Mouse (Mus musculus) forebrain, embryonic 15.5 days (tissue): ENCODE data around the gene H2al1d. TPM values are rescaled to one million over a fixed set of nuclear protein-coding genes. Genes with fewer than 3 reads are reported as not detected.
"Not testable (repeated sequence)": the region's sequence is repeated elsewhere in the genome, so short reads cannot be mapped to it uniquely, and the experiment has no call there.

Source experiments
- ATAC-seq: fragments of 200-750 bp; cut with Nextera tagmentation; replicated peaks from 2 replicates; pipeline ENCODE4 v1.8.0; 2017; ENCODE audit warnings: mild to moderate bottlenecking, moderate TSS enrichment, moderate library complexity
- H3K27ac ChIP-seq: fragments of 300-500 bp; sonication (generic); replicated peaks from 2 replicates; pipeline ENCODE4 v1.5.1; 2015; ENCODE audit warnings: mild to moderate bottlenecking, inconsistent platforms
- H3K27me3 ChIP-seq: fragments of 300-500 bp; sonication (generic); 2 replicates; pipeline ENCODE4 v1.6.1; 2015; ENCODE audit warnings: inconsistent platforms
- H3K36me3 ChIP-seq: fragments of 300-500 bp; sonication (generic); 2 replicates; pipeline ENCODE4 v1.6.1; 2015; ENCODE audit warnings: mild to moderate bottlenecking, inconsistent platforms
- H3K4me1 ChIP-seq: fragments of 300-500 bp; sonication (generic); 2 replicates; pipeline ENCODE4 v1.6.1; 2015; ENCODE audit warnings: inconsistent platforms
- H3K4me2 ChIP-seq: fragments of 300-500 bp; sonication (generic); replicated peaks from 2 replicates; pipeline ENCODE4 v1.6.1; 2015; ENCODE audit warnings: mild to moderate bottlenecking, inconsistent platforms
- H3K4me3 ChIP-seq: fragments of 300-500 bp; sonication (generic); 2 replicates; pipeline ENCODE4 v1.5.1; 2015; ENCODE audit warnings: mild to moderate bottlenecking, inconsistent platforms
- H3K9ac ChIP-seq: fragments of 300-500 bp; sonication (generic); replicated peaks from 2 replicates; pipeline ENCODE4 v1.6.1; 2015; ENCODE audit warnings: mild to moderate bottlenecking, inconsistent platforms
- H3K9me3 ChIP-seq: fragments of 300-500 bp; sonication (generic); 2 replicates; pipeline ENCODE4 v1.6.1; 2016; ENCODE audit warnings: inconsistent platforms
- WGBS: fragments of 180-500 bp; shearing (Covaris S2); methylation state at CpG from one replicate; pipeline ENCODE4 v1.1.7; 2015; ENCODE audit warnings: mixed read lengths; 5-methylcytosine and 5-hydroxymethylcytosine counted together
- polyA plus RNA-seq: library from polyadenylated mRNA; unstranded; fragments of >200 nt; fragmentation: Nextera tagmentation; extraction: Ambion mirVana; gene quantifications from 2 replicates; pipeline ENCODE4 v1.2.1, GENCODE M21; 2015

Gene H2al1d
- not detected in 2 replicates for polyA plus RNA-seq

- not testable (repeated sequence) for H3K36me3 ChIP-seq, ATAC-seq, H3K9me3 ChIP-seq, H3K4me3 ChIP-seq, H3K27me3 ChIP-seq, H3K27ac ChIP-seq, H3K4me2 ChIP-seq, H3K4me1 ChIP-seq, H3K9ac ChIP-seq
- no CpG with 5 or more reads among the region's 6 CpGs for WGBS
Observed at GRCm38 (mm10) chrX:11308524-11308923, at the start of gene H2al1d. Gene H2al1d (plus strand): TSS chrX:11308824.

DNA sequence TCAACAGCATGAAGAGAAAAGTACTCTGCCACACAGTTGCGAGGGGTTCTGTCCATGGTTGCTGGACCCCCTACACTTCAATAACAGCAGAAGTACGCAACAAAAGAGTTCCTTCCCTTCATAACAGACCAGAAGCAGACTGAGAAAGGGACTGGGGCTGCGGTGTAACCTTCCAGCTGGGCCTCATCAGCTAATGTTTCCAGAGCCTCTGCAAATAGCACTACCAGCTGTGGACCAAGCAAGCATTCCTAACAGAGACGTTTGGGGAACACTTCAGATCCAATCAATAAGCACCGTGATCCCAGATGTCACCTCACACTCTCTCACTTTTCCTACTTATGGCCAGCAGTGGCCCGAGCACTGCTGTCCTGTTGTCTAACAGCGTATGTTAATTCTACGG is 43.7 kb upstream of the H2al1d start:
- 86% methylated on average over 8 of the region's 8 CpGs for WGBS
- Histone ChIP-seq H3K4me2 (no peak overlapping the region), H3K4me1 (peaks cover 5% of the 10 kb centered on the region; the same call in 1 of the 2 replicates), H3K36me3 (no peaks in the 10 kb centered on the region), H3K9me3 (no peaks in the 10 kb centered on the region), H3K27ac (no peak overlapping the region), H3K27me3 (no peaks in the 10 kb centered on the region), H3K9ac (no peak overlapping the region), H3K4me3 (no peak overlapping the region)
- ATAC-seq = no peak

- Histone ChIP-seq H3K4me1 (peaks cover 5% of the 10 kb centered on the region; the same call in 1 of the 2 replicates), H3K4me2 (no peak overlapping the region), H3K27me3 (no peaks in the 10 kb centered on the region), H3K27ac (no peak overlapping the region), H3K9ac (no peak overlapping the region), H3K36me3 (no peaks in the 10 kb centered on the region), H3K9me3 (no peaks in the 10 kb centered on the region), H3K4me3 (no peak overlapping the region)
- no peak for ATAC-seq
- WGBS = 61% methylated on average over 7 of the region's 7 CpGs
Observed at GRCm38 (mm10) chrX:11267791-11268190, 40.8 kb upstream of the H2al1d start.

- no peaks in the 10 kb centered on the region for H3K9me3 ChIP-seq
- peaks cover 5% of the 10 kb centered on the region; the same call in 1 of the 2 replicates for H3K4me1 ChIP-seq
- H3K9ac ChIP-seq = no peak overlapping the region
- 71% methylated on average over 3 of the region's 3 CpGs for WGBS
- ATAC-seq = peak; percentile 76
- no peaks in the 10 kb centered on the region for H3K36me3 ChIP-seq
- no peak overlapping the region for H3K4me2 ChIP-seq
- no peak overlapping the region for H3K4me3 ChIP-seq
- H3K27ac ChIP-seq = no peak overlapping the region
- no peaks in the 10 kb centered on the region for H3K27me3 ChIP-seq
Observed at GRCm38 (mm10) chrX:11269074-11269473, 39.5 kb upstream of the H2al1d start.

GRCm38 (mm10) chrX:11273190-11273589 is 35.4 kb upstream of the H2al1d start:
- Histone ChIP-seq H3K4me1 (no peaks in the 10 kb centered on the region), H3K4me2 (no peak overlapping the region), H3K4me3 (no peak overlapping the region), H3K9ac (no peak overlapping the region), H3K27ac (no peak overlapping the region), H3K9me3 (no peaks in the 10 kb centered on the region), H3K36me3 (no peaks in the 10 kb centered on the region), H3K27me3 (no peaks in the 10 kb centered on the region)
- ATAC-seq = no peak
- 86% methylated on average over 3 of the region's 3 CpGs for WGBS

GRCm38 (mm10) chrX:11277083-11277482 is 31.5 kb upstream of the H2al1d start:
- Histone ChIP-seq H3K4me2 (no peak overlapping the region), H3K9ac (no peak overlapping the region), H3K4me1 (no peaks in the 10 kb centered on the region), H3K27me3 (no peaks in the 10 kb centered on the region), H3K9me3 (no peaks in the 10 kb centered on the region), H3K4me3 (no peak overlapping the region), H3K27ac (no peak overlapping the region), H3K36me3 (no peaks in the 10 kb centered on the region)
- ATAC-seq = no peak
- WGBS = 58% methylated on average over 6 of the region's 6 CpGs

DNA sequence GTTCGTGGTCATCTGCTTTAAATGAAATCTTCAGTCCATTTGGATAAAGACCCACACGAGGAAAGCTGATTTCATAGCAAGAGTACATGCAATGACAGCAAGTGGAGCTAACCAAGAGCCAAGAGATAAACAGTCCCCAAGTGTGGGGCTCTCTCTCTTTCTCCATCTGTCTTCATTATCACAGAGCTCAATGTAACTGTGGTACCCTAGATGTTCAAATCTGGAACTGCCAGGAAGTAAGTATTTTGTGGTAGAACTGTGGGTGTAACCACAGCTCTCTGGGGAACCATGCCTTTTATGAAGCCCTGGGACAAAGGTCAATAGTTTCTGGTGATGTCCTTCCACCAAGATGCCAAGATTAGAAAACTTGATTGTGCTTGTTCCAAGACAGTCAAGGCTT is 27.9 kb upstream of the H2al1d start:
- ATAC-seq = no peak
- Histone ChIP-seq H3K36me3 (no peaks in the 10 kb centered on the region), H3K4me2 (no peak overlapping the region), H3K27me3 (no peaks in the 10 kb centered on the region), H3K27ac (no peak overlapping the region), H3K4me1 (no peaks in the 10 kb centered on the region), H3K9ac (no peak overlapping the region), H3K4me3 (no peak overlapping the region), H3K9me3 (no peaks in the 10 kb centered on the region)
- WGBS = 78% methylated on average over 2 of the region's 2 CpGs

GRCm38 (mm10) chrX:11288306-11288882 is 20.2 kb upstream of the H2al1d start:
- 74% methylated on average over 14 of the region's 14 CpGs for WGBS
- Histone ChIP-seq H3K4me1 (no peaks in the 10 kb centered on the region), H3K9me3 (no peaks in the 10 kb centered on the region), H3K27ac (no peak overlapping the region), H3K4me2 (no peak overlapping the region), H3K36me3 (no peaks in the 10 kb centered on the region), H3K9ac (no peak overlapping the region), H3K4me3 (no peak overlapping the region), H3K27me3 (no peaks in the 10 kb centered on the region)
- ATAC-seq = no peak

DNA sequence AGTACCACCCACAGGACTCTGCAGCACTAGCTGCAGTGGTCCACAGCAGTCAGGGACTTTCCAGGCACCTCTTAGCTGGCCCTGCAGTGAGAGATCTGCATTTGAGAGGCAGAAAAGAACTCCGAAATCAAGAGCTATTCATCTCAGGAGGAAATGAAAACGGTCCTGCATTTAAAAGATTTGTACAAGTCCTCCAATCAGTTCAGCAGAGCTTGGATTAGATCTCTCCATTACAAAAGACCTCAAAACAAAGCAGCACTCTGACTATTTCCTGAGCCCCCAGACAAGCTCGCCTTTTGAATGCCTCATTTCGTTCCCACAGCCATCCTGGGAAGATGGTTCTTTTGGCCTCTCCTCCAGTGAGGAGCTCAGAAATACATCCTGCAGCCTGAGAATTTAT is 19.4 kb upstream of the H2al1d start:
- H3K9ac ChIP-seq = no peak overlapping the region
- H3K36me3 ChIP-seq = no peaks in the 10 kb centered on the region
- 36% methylated on average over 4 of the region's 4 CpGs for WGBS
- H3K4me1 ChIP-seq = no peaks in the 10 kb centered on the region
- H3K4me3 ChIP-seq = no peak overlapping the region
- no peaks in the 10 kb centered on the region for H3K27me3 ChIP-seq
- no peaks in the 10 kb centered on the region for H3K9me3 ChIP-seq
- no peak overlapping the region for H3K4me2 ChIP-seq
- no peak for ATAC-seq
- no peak overlapping the region for H3K27ac ChIP-seq

DNA sequence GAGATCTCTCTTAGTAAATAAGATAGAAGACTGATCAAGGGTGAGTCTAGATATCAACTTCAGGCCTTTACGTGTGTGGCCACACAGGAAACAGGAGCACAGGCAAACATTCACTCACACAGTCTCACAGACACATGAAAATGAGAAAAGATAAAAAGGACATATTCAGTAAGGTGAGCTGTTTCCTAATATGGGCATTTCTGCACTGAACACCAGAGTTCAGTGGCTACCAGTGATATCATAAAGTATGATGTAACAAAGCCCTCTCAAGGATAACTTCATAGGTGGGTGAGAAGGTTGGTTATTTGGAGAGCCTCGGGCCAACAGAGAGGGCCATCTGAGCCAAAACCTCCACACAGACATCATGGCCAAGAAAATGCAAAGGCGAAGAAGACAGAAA is 9.7 kb upstream of the H2al1d start, which contains the start of gene H2al1a:
Gene H2al1a, plus strand, starts transcription at position 301 of the 400 bp plus-strand sequence.
- H3K4me1 ChIP-seq, H3K36me3 ChIP-seq, ATAC-seq, H3K4me2 ChIP-seq, H3K4me3 ChIP-seq, H3K27ac ChIP-seq, H3K9me3 ChIP-seq, H3K27me3 ChIP-seq, H3K9ac ChIP-seq: not testable (repeated sequence)
- WGBS = no CpG with 5 or more reads among the region's 3 CpGs

- not testable (repeated sequence) for H3K9ac ChIP-seq, H3K4me2 ChIP-seq, H3K27me3 ChIP-seq, H3K9me3 ChIP-seq, H3K4me3 ChIP-seq, ATAC-seq, H3K27ac ChIP-seq, H3K4me1 ChIP-seq, H3K36me3 ChIP-seq
- 94% methylated on average over 1 of the region's 3 CpGs for WGBS
Observed at GRCm38 (mm10) chrX:11302132-11302531, 6.5 kb upstream of the H2al1d start, which contains the start of gene H2al1b. Gene H2al1b (plus strand): TSS chrX:11302432.

- H3K27me3 ChIP-seq, H3K27ac ChIP-seq, H3K4me1 ChIP-seq, H3K4me3 ChIP-seq, H3K9ac ChIP-seq, H3K36me3 ChIP-seq, ATAC-seq, H3K4me2 ChIP-seq, H3K9me3 ChIP-seq: not testable (repeated sequence)
- WGBS = 100% methylated on average over 1 of the region's 6 CpGs
Observed at GRCm38 (mm10) chrX:11305355-11305754, 3.3 kb upstream of the H2al1d start, which contains the start of gene H2al1c. Gene H2al1c (plus strand): TSS chrX:11305655.

DNA sequence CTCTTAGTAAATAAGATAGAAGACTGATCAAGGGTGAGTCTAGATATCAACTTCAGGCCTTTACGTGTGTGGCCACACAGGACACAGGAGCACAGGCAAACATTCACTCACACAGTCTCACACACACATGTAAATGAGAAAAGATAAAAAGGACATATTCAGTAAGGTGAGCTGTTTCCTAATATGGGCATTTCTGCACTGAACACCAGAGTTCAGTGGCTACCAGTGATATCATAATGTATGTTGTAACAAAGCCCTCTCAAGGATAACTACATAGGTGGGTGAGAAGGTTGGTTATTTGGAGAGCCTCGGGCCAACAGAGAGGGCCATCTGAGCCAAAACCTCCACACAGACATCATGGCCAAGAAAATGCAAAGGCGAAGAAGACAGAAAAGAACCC is 3.0 kb downstream of the H2al1d start, which contains the start of gene H2al1e:
Gene H2al1e, plus strand, starts transcription at position 301 of the 400 bp plus-strand sequence.
- not testable (repeated sequence) for H3K4me1 ChIP-seq, ATAC-seq, H3K9ac ChIP-seq, H3K36me3 ChIP-seq, H3K4me2 ChIP-seq, H3K27ac ChIP-seq, H3K27me3 ChIP-seq, H3K4me3 ChIP-seq, H3K9me3 ChIP-seq
- no CpG with 5 or more reads among the region's 3 CpGs for WGBS
